Mouse (Mus musculus) activated CD4-positive, CD25-positive, alpha-beta regulatory T cell (primary cell): ENCODE measurements around the gene Il1rl2. TPM values are rescaled to one million over a fixed set of nuclear protein-coding genes. Genes with fewer than 3 reads are reported as not detected.

Experiments used
- polyA plus RNA-seq, 2 experiments: library from polyadenylated mRNA; unstranded; fragments of 100-300 nt; shearing (Covaris generic); gene quantifications; one replicate each; pipeline ENCODE4 v1.2.1; 2017

The Il1rl2 gene
- polyA plus RNA-seq, result 1 to 10 TPM in 1 of 2 experiments, under 1 TPM in 1; 0.85 to 2.7 TPM

DNA sequence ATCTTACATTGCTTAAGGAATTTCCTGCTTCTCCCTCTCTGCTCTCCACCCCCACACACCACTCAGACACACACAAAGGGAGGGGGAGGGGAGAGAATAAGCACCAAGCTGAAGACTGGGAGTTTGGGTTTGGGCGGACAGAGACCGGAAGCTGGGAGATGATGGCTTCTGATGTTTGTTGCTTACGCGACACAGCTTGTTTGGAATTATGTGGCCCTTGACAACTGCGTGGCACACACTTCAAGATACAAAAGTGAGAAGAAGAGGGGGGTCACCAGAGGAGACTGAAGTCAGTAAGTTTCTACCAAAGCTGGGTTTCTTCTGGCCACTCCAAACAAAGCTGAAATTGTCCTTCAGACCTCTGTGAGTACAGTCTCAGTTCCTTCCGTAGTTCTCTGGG is at the start of gene Il1rl2:
Il1rl2 (plus strand) TSS at position 154 of the 400 bp plus-strand sequence.

Other genes with a start within 250 kb of the Il1rl2 start
- 1 to 10 TPM in 1 of 2 experiments, not detected in 1; 1.5 TPM for gene Il1r1, start 99.5 kb upstream of the Il1rl2 start, polyA plus RNA-seq
- gene Il1rl1, start 105.0 kb downstream of the Il1rl2 start, polyA plus RNA-seq, result 10 to 100 TPM; 39.0 to 65.2 TPM
- gene Il18r1, start 140.9 kb downstream of the Il1rl2 start, polyA plus RNA-seq, result 10 to 100 TPM; 28.9 to 47.6 TPM
- 10 to 100 TPM in 1 of 2 experiments, 1 to 10 TPM in 1; 9.1 to 18.5 TPM for gene Il18rap, start 190.8 kb downstream of the Il1rl2 start, polyA plus RNA-seq